Mouse (Mus musculus): ENCODE results near the gene Il17rb.

Gene Il17rb

GRCm38 (mm10) chr14:30008733-30009575 lies at the start of gene Il17rb, which contains the start of gene Chdh:
TSS of gene Il17rb (minus strand) at chr14:30008896.
TSS of gene Chdh (plus strand) at chr14:30009023.
- TF ChIP-seq GATA4 (IDR thresholded peaks at IDR 0.05; ENCODE audit: insufficient replicate concordance, low read length), result no peak; the same call in 1 of the 2 replicates

- no peak for TF ChIP-seq GATA4 (IDR thresholded peaks at IDR 0.05; ENCODE audit: insufficient replicate concordance, low read length)
Observed at GRCm38 (mm10) chr14:30056031-30056766, 47.5 kb upstream of the Il17rb start.

- no peak for TF ChIP-seq GATA4 (IDR thresholded peaks at IDR 0.05; ENCODE audit: insufficient replicate concordance, low read length)
Observed at GRCm38 (mm10) chr14:30054922-30055321, 46.2 kb upstream of the Il17rb start.

GRCm38 (mm10) chr14:30050280-30050679 lies 41.6 kb upstream of the Il17rb start:
- TF ChIP-seq GATA4 (IDR thresholded peaks at IDR 0.05; ENCODE audit: insufficient replicate concordance, low read length), result no peak

GRCm38 (mm10) chr14:30048049-30048448 lies 39.4 kb upstream of the Il17rb start:
- no peak for TF ChIP-seq GATA4 (IDR thresholded peaks at IDR 0.05; ENCODE audit: insufficient replicate concordance, low read length)

- no peak for TF ChIP-seq GATA4 (IDR thresholded peaks at IDR 0.05; ENCODE audit: insufficient replicate concordance, low read length)
Observed at GRCm38 (mm10) chr14:30046976-30047375, 38.3 kb upstream of the Il17rb start.

- no peak for TF ChIP-seq GATA4 (IDR thresholded peaks at IDR 0.05; ENCODE audit: insufficient replicate concordance, low read length)
Observed at GRCm38 (mm10) chr14:30045704-30046220, 37.1 kb upstream of the Il17rb start.

GRCm38 (mm10) chr14:30045239-30045638 lies 36.5 kb upstream of the Il17rb start:
- TF ChIP-seq GATA4 (IDR thresholded peaks at IDR 0.05; ENCODE audit: insufficient replicate concordance, low read length), result no peak

GRCm38 (mm10) chr14:30043356-30043940 lies 34.8 kb upstream of the Il17rb start:
- TF ChIP-seq GATA4 (IDR thresholded peaks at IDR 0.05; ENCODE audit: insufficient replicate concordance, low read length), result no peak

- TF ChIP-seq GATA4 (IDR thresholded peaks at IDR 0.05; ENCODE audit: insufficient replicate concordance, low read length), result no peak
Observed at GRCm38 (mm10) chr14:30041836-30042235, 33.1 kb upstream of the Il17rb start.

GRCm38 (mm10) chr14:30039413-30039812 lies 30.7 kb upstream of the Il17rb start:
- no peak for TF ChIP-seq GATA4 (IDR thresholded peaks at IDR 0.05; ENCODE audit: insufficient replicate concordance, low read length)

- TF ChIP-seq GATA4 (IDR thresholded peaks at IDR 0.05; ENCODE audit: insufficient replicate concordance, low read length), result no peak
Observed at GRCm38 (mm10) chr14:30038431-30038830, 29.7 kb upstream of the Il17rb start.

GRCm38 (mm10) chr14:30033405-30033804 lies 24.7 kb upstream of the Il17rb start:
- no peak for TF ChIP-seq GATA4 (IDR thresholded peaks at IDR 0.05; ENCODE audit: insufficient replicate concordance, low read length)

GRCm38 (mm10) chr14:30027378-30027777 lies 18.7 kb upstream of the Il17rb start:
- TF ChIP-seq GATA4 (IDR thresholded peaks at IDR 0.05; ENCODE audit: insufficient replicate concordance, low read length), result no peak

- TF ChIP-seq GATA4 (IDR thresholded peaks at IDR 0.05; ENCODE audit: insufficient replicate concordance, low read length), result no peak; the same call in 1 of the 2 replicates
Observed at GRCm38 (mm10) chr14:30024387-30024786, 15.7 kb upstream of the Il17rb start.

Data from liver, adult (tissue).